Mouse (Mus musculus): ENCODE results near the gene Gbe1.

Gene Gbe1

GRCm38 (mm10) chr16:70358326-70358725 is 44.6 kb downstream of the Gbe1 start:
- 96% methylated on average over 6 of the region's 6 CpGs for WGBS

- WGBS, result 99% methylated on average over 3 of the region's 3 CpGs
Measured at GRCm38 (mm10) chr16:70365229-70365628, 51.5 kb downstream of the Gbe1 start.

GRCm38 (mm10) chr16:70381045-70381444 is 67.3 kb downstream of the Gbe1 start:
- WGBS, result 90% methylated on average over 2 of the region's 2 CpGs

GRCm38 (mm10) chr16:70385494-70385893 is 71.7 kb downstream of the Gbe1 start:
- 91% methylated on average over 1 of the region's 1 CpGs for WGBS

GRCm38 (mm10) chr16:70387385-70387784 is 73.6 kb downstream of the Gbe1 start:
- WGBS, result 85% methylated on average over 2 of the region's 2 CpGs

GRCm38 (mm10) chr16:70395276-70395675 is 81.5 kb downstream of the Gbe1 start:
- 86% methylated on average over 3 of the region's 3 CpGs for WGBS

GRCm38 (mm10) chr16:70407780-70408179 is 94.0 kb downstream of the Gbe1 start:
- 80% methylated on average over 2 of the region's 2 CpGs for WGBS

- 71% methylated on average over 3 of the region's 3 CpGs for WGBS
Measured at GRCm38 (mm10) chr16:70421077-70421476, 107.3 kb downstream of the Gbe1 start.

- 85% methylated on average over 6 of the region's 6 CpGs for WGBS
Measured at GRCm38 (mm10) chr16:70449520-70449919, 135.8 kb downstream of the Gbe1 start.

GRCm38 (mm10) chr16:70475583-70475982 is 161.8 kb downstream of the Gbe1 start:
- WGBS, result 74% methylated on average over 2 of the region's 3 CpGs

GRCm38 (mm10) chr16:70476161-70476560 is 162.4 kb downstream of the Gbe1 start:
- 89% methylated on average over 4 of the region's 4 CpGs for WGBS

GRCm38 (mm10) chr16:70480494-70480893 is 166.7 kb downstream of the Gbe1 start:
- 92% methylated on average over 3 of the region's 3 CpGs for WGBS

GRCm38 (mm10) chr16:70506457-70506856 is 192.7 kb downstream of the Gbe1 start:
- WGBS, result 52% methylated on average over 1 of the region's 1 CpGs

GRCm38 (mm10) chr16:70510938-70511337 is 197.2 kb downstream of the Gbe1 start:
- WGBS, result 94% methylated on average over 3 of the region's 3 CpGs

- 62% methylated on average over 2 of the region's 2 CpGs for WGBS
Measured at GRCm38 (mm10) chr16:70522861-70523260, 209.1 kb downstream of the Gbe1 start.

- 67% methylated on average over 8 of the region's 8 CpGs for WGBS
Measured at GRCm38 (mm10) chr16:70523566-70523965, 209.8 kb downstream of the Gbe1 start.

GRCm38 (mm10) chr16:70524273-70524672 is 210.5 kb downstream of the Gbe1 start:
- 85% methylated on average over 4 of the region's 4 CpGs for WGBS

GRCm38 (mm10) chr16:70527224-70527623 is 213.5 kb downstream of the Gbe1 start:
- 75% methylated on average over 8 of the region's 8 CpGs for WGBS

- 70% methylated on average over 2 of the region's 2 CpGs for WGBS
Measured at GRCm38 (mm10) chr16:70535224-70535623, 221.5 kb downstream of the Gbe1 start.

GRCm38 (mm10) chr16:70550835-70551234 is 237.1 kb downstream of the Gbe1 start:
- 74% methylated on average over 3 of the region's 3 CpGs for WGBS

GRCm38 (mm10) chr16:70561635-70562348 is 248.0 kb downstream of the Gbe1 start:
- WGBS, result 76% methylated on average over 10 of the region's 10 CpGs

GRCm38 (mm10) chr16:70562574-70562973 is 248.8 kb downstream of the Gbe1 start:
- WGBS, result 77% methylated on average over 8 of the region's 8 CpGs

- 64% methylated on average over 5 of the region's 5 CpGs for WGBS
Measured at GRCm38 (mm10) chr16:70563456-70563855, 249.7 kb downstream of the Gbe1 start.

Data from cerebral cortex, adult 2 months (tissue).